Mouse (Mus musculus) stomach, embryonic 16.5 days (tissue): ENCODE measurements at regions not wholly inside any gene's neighbourhood (a gene's known extent, or its start where the extent isn't known, plus 50 kb on each side); places are given as distances from the start of the nearest gene placed in this dataset.
"Not testable (repeated sequence)": the region's sequence is repeated elsewhere in the genome, so short reads cannot be mapped to it uniquely, and the experiment has no call there.

Experiments
- ATAC-seq: fragments of 200-750 bp; cut with Nextera tagmentation; 2 replicates; pipeline ENCODE4 v1.8.0; 2017; ENCODE audit warnings: moderate number of reproducible peaks, moderate TSS enrichment; ENCODE audit not compliant: insufficient read depth, low FRiP score
- H3K27ac ChIP-seq: fragments of 300-500 bp; sonication (generic); 2 replicates; pipeline ENCODE4 v1.5.1; 2014; ENCODE audit warnings: low read length
- H3K27me3 ChIP-seq: fragments of 300-500 bp; sonication (generic); 2 replicates; pipeline ENCODE4 v1.6.1; 2014; ENCODE audit warnings: low read length, control low read depth, mixed read lengths; ENCODE audit not compliant: control insufficient read depth, insufficient read depth
- H3K36me3 ChIP-seq: fragments of 300-500 bp; sonication (generic); 2 replicates; pipeline ENCODE4 v1.6.1; 2014; ENCODE audit warnings: low read length; ENCODE audit not compliant: control insufficient read depth, insufficient read depth
- H3K4me1 ChIP-seq: fragments of 300-500 bp; sonication (generic); 2 replicates; pipeline ENCODE4 v1.6.1; 2014; ENCODE audit warnings: low read length, control low read depth, mixed read lengths; ENCODE audit not compliant: control insufficient read depth, insufficient read depth
- H3K4me2 ChIP-seq: fragments of 300-500 bp; sonication (generic); 2 replicates; pipeline ENCODE4 v1.6.1; 2014; ENCODE audit warnings: low read depth, low read length, mixed read lengths
- H3K4me3 ChIP-seq: fragments of 300-500 bp; sonication (generic); replicated peaks from 2 replicates; pipeline ENCODE4 v1.5.1; 2014; ENCODE audit warnings: mild to moderate bottlenecking, low read length
- H3K9ac ChIP-seq: fragments of 300-500 bp; sonication (generic); 2 replicates; pipeline ENCODE4 v1.6.1; 2014; ENCODE audit warnings: low read length
- H3K9me3 ChIP-seq: fragments of 300-500 bp; sonication (generic); replicated peaks from 2 replicates; pipeline ENCODE4 v1.6.1; 2016; ENCODE audit warnings: low read length, control low read depth; ENCODE audit not compliant: control insufficient read depth
- WGBS: fragments of 180-500 bp; shearing (Covaris S2); extraction: QIAGEN DNeasy Blood & Tissue Kit; methylation state at CpG from one replicate; pipeline ENCODE4 v1.1.7; 2014; 5-methylcytosine and 5-hydroxymethylcytosine counted together

GRCm38 (mm10) chr8:15670722-15671121 is 624.8 kb upstream of the BB014433 start:
- no peaks in the 10 kb centered on the region for H3K36me3 ChIP-seq
- no peaks in the 10 kb centered on the region for H3K27me3 ChIP-seq
- no peak overlapping the region for H3K4me3 ChIP-seq
- WGBS: 59% methylated on average over 10 of the region's 10 CpGs
- ATAC-seq: no peak
- no peak overlapping the region for H3K4me2 ChIP-seq
- no peaks in the 10 kb centered on the region for H3K9me3 ChIP-seq
- H3K4me1 ChIP-seq: no peaks in the 10 kb centered on the region
- H3K27ac ChIP-seq: no peak overlapping the region
- no peak overlapping the region for H3K9ac ChIP-seq

- no peaks in the 10 kb centered on the region for H3K36me3 ChIP-seq
- WGBS: 74% methylated on average over 5 of the region's 5 CpGs
- H3K9me3 ChIP-seq: no peaks in the 10 kb centered on the region
- ATAC-seq: no peak
- H3K4me3 ChIP-seq: no peak overlapping the region
- no peak overlapping the region for H3K9ac ChIP-seq
- H3K4me1 ChIP-seq: no peaks in the 10 kb centered on the region
- no peak overlapping the region for H3K27ac ChIP-seq
- no peak overlapping the region for H3K4me2 ChIP-seq
- H3K27me3 ChIP-seq: no peaks in the 10 kb centered on the region
Measured at GRCm38 (mm10) chr8:15670298-15670697, 624.4 kb upstream of the BB014433 start.

- H3K36me3 ChIP-seq: no peaks in the 10 kb centered on the region
- no peak overlapping the region for H3K4me3 ChIP-seq
- no peaks in the 10 kb centered on the region for H3K9me3 ChIP-seq
- no peak overlapping the region for H3K4me2 ChIP-seq
- 65% methylated on average over 3 of the region's 3 CpGs for WGBS
- no peaks in the 10 kb centered on the region for H3K27me3 ChIP-seq
- no peak for ATAC-seq
- H3K4me1 ChIP-seq: no peaks in the 10 kb centered on the region
- no peak overlapping the region for H3K9ac ChIP-seq
- H3K27ac ChIP-seq: no peak overlapping the region
Measured at GRCm38 (mm10) chr8:15669515-15669914, 623.6 kb upstream of the BB014433 start.

- H3K9ac ChIP-seq: no peak overlapping the region
- 54% methylated on average over 1 of the region's 1 CpGs for WGBS
- no peaks in the 10 kb centered on the region for H3K27me3 ChIP-seq
- H3K36me3 ChIP-seq: no peaks in the 10 kb centered on the region
- no peaks in the 10 kb centered on the region for H3K4me1 ChIP-seq
- ATAC-seq: no peak
- H3K9me3 ChIP-seq: no peaks in the 10 kb centered on the region
- H3K27ac ChIP-seq: no peak overlapping the region
- H3K4me3 ChIP-seq: no peak overlapping the region
- no peak overlapping the region for H3K4me2 ChIP-seq
Measured at GRCm38 (mm10) chr8:15660602-15661001, 614.7 kb upstream of the BB014433 start.

- no peak overlapping the region for H3K4me3 ChIP-seq
- WGBS: 77% methylated on average over 4 of the region's 4 CpGs
Measured at GRCm38 (mm10) chr8:15634769-15635366, 589.0 kb upstream of the BB014433 start.

GRCm38 (mm10) chr8:15628584-15628983 is 582.7 kb upstream of the BB014433 start:
- Histone ChIP-seq H3K9me3 (0 out of 2 replicates have a peak, but pooled peaks cover 3% of the 10 kb centered on the region), H3K4me3 (no peak overlapping the region), H3K4me2 (no peak overlapping the region), H3K36me3 (no peaks in the 10 kb centered on the region), H3K4me1 (no peaks in the 10 kb centered on the region), H3K27ac (no peak overlapping the region), H3K27me3 (no peaks in the 10 kb centered on the region), H3K9ac (no peak overlapping the region)
- no peak for ATAC-seq
- 77% methylated on average over 2 of the region's 2 CpGs for WGBS

More at GRCm38 (mm10) chr8:15634769-15635366, 589.0 kb upstream of the BB014433 start:
- Histone ChIP-seq H3K4me1 (no peaks in the 10 kb centered on the region), H3K36me3 (no peaks in the 10 kb centered on the region), H3K4me2 (no peak overlapping the region), H3K9me3 (0 out of 2 replicates have a peak, but pooled peaks cover 3% of the 10 kb centered on the region), H3K27ac (no peak overlapping the region), H3K27me3 (no peaks in the 10 kb centered on the region), H3K9ac (no peak overlapping the region)
- no peak for ATAC-seq

- ATAC-seq, H3K9ac ChIP-seq, H3K4me3 ChIP-seq, H3K9me3 ChIP-seq, H3K4me2 ChIP-seq, H3K27me3 ChIP-seq, H3K4me1 ChIP-seq, H3K27ac ChIP-seq, H3K36me3 ChIP-seq: not testable (repeated sequence)
- 87% methylated on average over 29 of the region's 31 CpGs for WGBS
Measured at GRCm38 (mm10) chr8:15623602-15624392, 577.9 kb upstream of the BB014433 start.

- Histone ChIP-seq H3K36me3 (no peaks in the 10 kb centered on the region), H3K4me3 (no peak overlapping the region), H3K4me2 (no peak overlapping the region), H3K27me3 (no peaks in the 10 kb centered on the region), H3K4me1 (no peaks in the 10 kb centered on the region), H3K9ac (no peak overlapping the region), H3K9me3 (no peaks in the 10 kb centered on the region), H3K27ac (no peak overlapping the region)
- 64% methylated on average over 8 of the region's 8 CpGs for WGBS
- ATAC-seq: no peak
Measured at GRCm38 (mm10) chr8:15610217-15610616, 564.3 kb upstream of the BB014433 start.

GRCm38 (mm10) chr8:15607598-15608215 is 561.8 kb upstream of the BB014433 start:
- Histone ChIP-seq H3K9me3 (no peaks in the 10 kb centered on the region), H3K4me3 (no peak overlapping the region), H3K4me1 (no peaks in the 10 kb centered on the region), H3K27ac (no peak overlapping the region), H3K9ac (no peak overlapping the region), H3K4me2 (no peak overlapping the region), H3K27me3 (no peaks in the 10 kb centered on the region), H3K36me3 (no peaks in the 10 kb centered on the region)
- no peak for ATAC-seq
- 45% methylated on average over 7 of the region's 7 CpGs for WGBS
